Mouse (Mus musculus): Measurements from ENCODE around the gene Rad51ap1.

DNA sequence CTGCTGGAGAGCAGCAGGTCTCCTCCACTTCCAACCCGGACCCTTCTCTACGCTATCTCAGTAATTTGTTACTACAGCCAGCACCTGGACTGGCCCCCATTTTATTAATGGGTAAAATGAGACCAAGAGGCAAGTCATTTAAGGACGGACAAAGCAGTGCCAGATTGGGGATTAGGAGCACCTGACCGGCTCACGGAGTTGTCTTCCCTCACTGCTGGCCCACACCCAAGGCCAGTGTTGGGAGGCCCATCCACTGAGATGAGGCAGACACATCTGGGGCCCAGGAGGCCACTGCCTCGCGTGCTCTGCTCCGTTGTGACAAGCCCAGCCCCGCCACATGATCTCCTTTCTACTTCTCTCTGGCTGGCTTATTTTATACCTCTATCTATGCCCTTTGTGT lies 24.0 kb upstream of the Rad51ap1 start:
- TF ChIP-seq CTCF (IDR thresholded peaks at IDR 0.05; ENCODE audit: extremely low read depth, insufficient read depth, low read length) = no peak
- TF ChIP-seq POLR2A (IDR thresholded peaks at IDR 0.05; ENCODE audit: extremely low read depth, insufficient read depth, low read length) = no peak
